In genomic region chr13:104632427-104633167, GRCm38 (mm10) we compare ENCODE assay signal across 11 mouse cellular contexts.
DNase-seq lines count a peak whose midpoint lies in the region; ATAC-seq lines count a peak whose summit lies in the region.
"Had no signal": no experiment of that assay in that cellular context is flagged by ENCODE, and none has a peak within 500 bp of the region (broad histone marks: within the 10 kb centered on the region; RNA-seq: fewer than 3 reads in every experiment).

No protein-coding gene starts in this region.

- no peak for ATAC-seq in kidney, embryonic 14.5 days (ENCODE audit: low FRiP score, low TSS enrichment)
- no peak for ATAC-seq in intestine, embryonic 14.5 days (replicated peaks; ENCODE audit: low FRiP score, low TSS enrichment, low read depth)

- WGBS in kidney, embryonic 14.5 days = 59% methylated on average over 7 of the region's 7 CpGs
- 47% methylated on average over 7 of the region's 7 CpGs for WGBS in intestine, embryonic 14.5 days

- no peak overlapping the region for H3K4me2 ChIP-seq in kidney, embryonic 14.5 days (replicated peaks; ENCODE audit: low read depth, low read length)
- no peak overlapping the region for H3K4me2 ChIP-seq in intestine, embryonic 14.5 days (ENCODE audit: low read length)
- H3K4me2 ChIP-seq: neural tube, embryonic 12.5 days had no signal

- H3K9ac ChIP-seq in kidney, embryonic 14.5 days (ENCODE audit: low read depth, low read length) = no peak overlapping the region
- no peak overlapping the region for H3K9ac ChIP-seq in intestine, embryonic 14.5 days (ENCODE audit: low read length)
- H3K9ac ChIP-seq: neural tube, embryonic 12.5 days had no signal

- H3K9me3 ChIP-seq in kidney, embryonic 14.5 days (ENCODE audit: control insufficient read depth, low read length) = no peaks in the 10 kb centered on the region
- no peaks in the 10 kb centered on the region for H3K9me3 ChIP-seq in intestine, embryonic 14.5 days (ENCODE audit: control insufficient read depth, low read length)
- H3K9me3 ChIP-seq: neural tube, embryonic 12.5 days had no signal

- no peak for DNase-seq in kidney, adult 8-10 months
- DNase-seq in retina, adult 2 months (ENCODE audit: low read depth, low spot score) = peak; percentile 29
- DNase-seq in retina, embryonic 14.5 days (ENCODE audit: low spot score) = no peak
- DNase-seq in intestine, embryonic 14.5 days (ENCODE audit: low spot score) = peak; percentile 52
- DNase-seq in adrenal gland, adult 18-20 months (ENCODE audit: low spot score in 2 of 2) = no peak
- DNase-seq in right cerebral cortex, adult 18-20 months = no peak
- DNase-seq: cerebellum, adult 11-12 months had no signal

- peaks cover 8% of the 10 kb centered on the region; the same call in 1 of the 2 replicates for H3K4me1 ChIP-seq in kidney, embryonic 14.5 days (ENCODE audit: control insufficient read depth, insufficient read depth, low read length)
- peaks cover 14% of the 10 kb centered on the region; the same call in 1 of the 2 replicates for H3K4me1 ChIP-seq in intestine, embryonic 14.5 days (replicated peaks; ENCODE audit: control insufficient read depth, insufficient read depth, low read length)
- H3K4me1 ChIP-seq: neural tube, embryonic 12.5 days had no signal

- peak overlapping the region; percentile 77; the same call in 1 of the 2 replicates for H3K27ac ChIP-seq in kidney, embryonic 14.5 days (ENCODE audit: low read depth, low read length)
- peak overlapping the region; percentile 93 for H3K27ac ChIP-seq in intestine, embryonic 14.5 days (ENCODE audit: low read depth)
- H3K27ac ChIP-seq: left cerebral cortex, adult 2 months; neural tube, embryonic 12.5 days had no signal

- H3K4me3 ChIP-seq in kidney, embryonic 14.5 days (ENCODE audit: low read length) = no peak overlapping the region
- no peak overlapping the region for H3K4me3 ChIP-seq in intestine, embryonic 14.5 days (ENCODE audit: low read depth, low read length)
- H3K4me3 ChIP-seq: erythroblast, embryonic 14.5 days; left cerebral cortex, adult 2 months; neural tube, embryonic 12.5 days had no signal

- peaks cover 4% of the 10 kb centered on the region; the same call in 1 of the 2 replicates for H3K36me3 ChIP-seq in kidney, embryonic 14.5 days (ENCODE audit: control insufficient read depth, insufficient read depth, low read length)
- no peaks in the 10 kb centered on the region; the same call in 1 of the 2 replicates for H3K36me3 ChIP-seq in intestine, embryonic 14.5 days (ENCODE audit: control insufficient read depth, insufficient read depth, low read length)

- H3K27me3 ChIP-seq in kidney, embryonic 14.5 days (ENCODE audit: control insufficient read depth, insufficient read depth, low read length) = no peaks in the 10 kb centered on the region
- H3K27me3 ChIP-seq in intestine, embryonic 14.5 days (replicated peaks; ENCODE audit: control insufficient read depth, insufficient read depth, low read length) = no peaks in the 10 kb centered on the region
- H3K27me3 ChIP-seq: neural tube, embryonic 12.5 days had no signal

Comparison
In these comparisons a context has a peak if more than half of its experiments do, and no peak if none do; other contexts are left out.
1. DNase-seq: peak in retina, adult 2 months (single experiment) and intestine, embryonic 14.5 days (single experiment); none in kidney, adult 8-10 months (0 of 2), retina, embryonic 14.5 days (single experiment), adrenal gland, adult 18-20 months (0 of 2) and right cerebral cortex, adult 18-20 months (single experiment).